Mouse (Mus musculus): ENCODE results near the gene Trpm8.

DNA sequence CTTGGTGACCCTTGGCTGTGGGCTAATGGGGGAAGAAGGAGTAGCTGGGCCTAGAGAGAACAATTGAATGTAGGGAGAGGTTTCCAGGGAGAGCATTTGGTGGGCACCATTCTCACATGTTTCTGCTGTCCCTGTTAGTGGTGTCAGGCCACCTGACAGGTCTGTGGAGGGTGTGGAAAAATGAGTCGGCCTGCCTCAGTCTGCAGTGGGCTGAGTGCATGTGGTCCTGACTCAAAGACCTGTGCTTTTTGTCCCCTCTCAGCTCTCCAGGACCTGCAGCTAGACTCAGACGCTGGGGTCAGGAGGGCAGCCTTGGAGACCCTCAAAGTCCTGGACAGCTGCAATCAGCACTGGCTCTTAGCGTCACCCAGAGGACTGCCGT, 17.8 kb upstream of the Trpm8 start:
- TF ChIP-seq CTCF (IDR thresholded peaks at IDR 0.05; ENCODE audit: low read depth) (no peak), EP300 (IDR thresholded peaks at IDR 0.05; ENCODE audit: low read depth) (no peak)
